Mouse (Mus musculus): ENCODE measurements around the gene P3h3.

GRCm38 (mm10) chr6:124820891-124821290 is 36.7 kb downstream of the P3h3 start:
- no peak for TF ChIP-seq CTCF (IDR thresholded peaks at IDR 0.05; ENCODE audit: low read depth, low read length)
- TF ChIP-seq GATA1 (IDR thresholded peaks at IDR 0.05; ENCODE audit: borderline replicate concordance, low read length): no peak
- TF ChIP-seq TAL1 (conservative IDR thresholded peaks at IDR 0.05; ENCODE audit: low read depth, low read length): no peak
- no peak for TF ChIP-seq GATA2 (IDR thresholded peaks at IDR 0.05; ENCODE audit: borderline replicate concordance, low read depth, low read length)

Data from G1E (cell line).